Mouse (Mus musculus): ENCODE measurements at regions not wholly inside any gene's neighbourhood (a gene's known extent, or its start where the extent isn't known, plus 50 kb on each side); places are given as distances from the start of the nearest gene placed in this dataset.

GRCm38 (mm10) chr6:11731126-11731525 lies 176.2 kb downstream of the Ndufa4 start:
- TF ChIP-seq CTCF (IDR thresholded peaks at IDR 0.05; ENCODE audit: low read depth, low read length): no peak
- no peak for TF ChIP-seq POLR2AphosphoS5 (IDR thresholded peaks at IDR 0.05; ENCODE audit: insufficient replicate concordance, low read depth, low read length)

All from G1E (cell line).